Mouse (Mus musculus) kidney, postnatal 36 days (tissue): ENCODE results near the gene Usp17le.
"Not testable (repeated sequence)": the region's sequence is repeated elsewhere in the genome, so short reads cannot be mapped to it uniquely, and the experiment has no call there.

Experiments
- DNase-seq, 2 experiments: peaks; one replicate each; pipeline ENCODE4 v3.0.0; 2021 to 2022; ENCODE audit warnings: mixed read lengths in 2 of 2

Gene Usp17le

GRCm38 (mm10) chr7:104777370-104777769, at the start of gene Usp17le:
TSS of gene Usp17le (minus strand) at chr7:104777470.
- not testable (repeated sequence) for DNase-seq

GRCm38 (mm10) chr7:104810335-104810734, 33.1 kb upstream of the Usp17le start:
- not testable (repeated sequence) for DNase-seq

DNA sequence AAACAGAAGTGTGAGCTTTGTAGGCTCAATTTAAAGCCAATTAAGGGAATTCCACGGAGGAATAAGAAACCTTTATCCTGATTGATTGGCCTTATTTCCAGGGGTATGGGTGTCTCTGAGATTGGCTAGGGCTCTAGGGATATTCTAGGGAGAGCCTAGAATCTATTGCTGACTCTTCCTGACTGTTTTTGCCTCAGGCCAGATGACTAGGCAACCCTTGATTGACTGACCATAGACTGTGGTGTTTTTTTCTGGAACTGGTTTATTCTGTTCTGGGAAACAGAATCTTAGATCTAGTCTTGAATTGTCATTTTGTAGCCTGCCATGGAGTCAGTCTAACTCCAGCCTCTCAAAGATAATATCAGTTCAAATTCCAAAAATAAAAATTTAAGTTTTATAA, 13.5 kb upstream of the Usp17le start:
- no peak for DNase-seq
